Mouse (Mus musculus) CH12.LX (cell line): ENCODE data around the gene Inpp5f. TPM values are rescaled to one million over a fixed set of nuclear protein-coding genes. Genes with fewer than 3 reads are reported as not detected.

Experiments
- DNase-seq: peaks from one replicate; pipeline ENCODE4 v3.0.0-alpha.2; 2013; ENCODE audit errors: extremely low read depth
- H3K27ac ChIP-seq: 2 replicates; pipeline ENCODE4 v1.5.1; 2012; ENCODE audit warnings: low read depth, mild to moderate bottlenecking, control low read depth, moderate library complexity; ENCODE audit not compliant: insufficient read depth
- H3K27me3 ChIP-seq: replicated peaks from 2 replicates; pipeline ENCODE3; 2012; ENCODE audit warnings: inconsistent platforms
- H3K36me3 ChIP-seq, 2 experiments: replicated peaks in 1 of 2; 2 replicates each; pipeline versions ENCODE3 to v1.6.1; 2012; ENCODE audit warnings: inconsistent platforms in 1 of 2, low read length in 1 of 2, mild to moderate bottlenecking in 1 of 2, mixed read lengths in 1 of 2, moderate library complexity in 1 of 2; ENCODE audit not compliant: control insufficient read depth in 1 of 2, insufficient read depth in 1 of 2
- H3K4me1 ChIP-seq, 2 experiments: 2 replicates each; pipeline ENCODE4 v1.6.1; 2012; ENCODE audit warnings: inconsistent platforms in 1 of 2, moderate library complexity in 1 of 2; ENCODE audit not compliant: insufficient read depth in 2 of 2, control insufficient read depth in 1 of 2
- H3K4me2 ChIP-seq: 2 replicates; pipeline ENCODE4 v1.6.1; 2012; ENCODE audit warnings: low read depth, mild to moderate bottlenecking, control low read depth; ENCODE audit not compliant: poor library complexity, insufficient read depth, severe bottlenecking
- H3K4me3 ChIP-seq, 3 experiments: fragments of 150-350 bp in 1 of 3; sonication (generic) in 1 of 3; replicated peaks in 1 of 3; 2 replicates each; pipeline versions ENCODE3 to v1.5.1; 2011 to 2012; ENCODE audit warnings: low read depth in 2 of 3, low read length in 2 of 3, mild to moderate bottlenecking in 2 of 3, moderate library complexity in 2 of 3, control low read depth in 1 of 3, improper control_type of control experiment in 1 of 3, inconsistent platforms in 1 of 3, mixed read lengths in 1 of 3; ENCODE audit not compliant: poor library complexity in 1 of 3
- H3K79me2 ChIP-seq: replicated peaks from 2 replicates; pipeline ENCODE4 v1.6.1; 2012; ENCODE audit warnings: mild to moderate bottlenecking, moderate library complexity; ENCODE audit not compliant: control insufficient read depth, poor library complexity, insufficient read depth, severe bottlenecking; ENCODE audit errors: extremely low read depth
- H3K9ac ChIP-seq: 2 replicates; pipeline ENCODE4 v1.6.1; 2012; ENCODE audit warnings: low read depth, mild to moderate bottlenecking, control low read depth, moderate library complexity; ENCODE audit not compliant: insufficient read depth
- H3K9me3 ChIP-seq: replicated peaks from 2 replicates; pipeline ENCODE3; 2012; ENCODE audit warnings: low read length, inconsistent platforms, mixed read lengths
- BHLHE40 ChIP-seq: IDR thresholded peaks from 2 replicates; pipeline ENCODE4 v1.6.1; 2011; ENCODE audit warnings: mild to moderate bottlenecking, low read depth, low read length, improper control_type of control experiment
- CHD1 ChIP-seq: IDR thresholded peaks from 2 replicates; pipeline ENCODE4 v1.6.1; 2012; ENCODE audit warnings: low read depth, low read length, improper control_type of control experiment, inconsistent platforms
- CHD2 ChIP-seq: IDR thresholded peaks from 2 replicates; pipeline ENCODE4 v1.6.1; 2011; ENCODE audit warnings: low read length, improper control_type of control experiment
- CTCF ChIP-seq, 2 experiments: IDR thresholded peaks in 1 of 2; conservative IDR thresholded peaks in 1 of 2; 2 replicates each; pipeline ENCODE4 v1.5.1; 2011 to 2012; ENCODE audit warnings: low read depth in 2 of 2, low read length in 2 of 2, improper control_type of control experiment in 1 of 2, inconsistent platforms in 1 of 2, mild to moderate bottlenecking in 1 of 2, moderate library complexity in 1 of 2
- E2F4 ChIP-seq: IDR thresholded peaks from 2 replicates; pipeline ENCODE4 v1.6.1; 2011; ENCODE audit warnings: low read depth, low read length, improper control_type of control experiment; ENCODE audit not compliant: insufficient replicate concordance
- ELF1 ChIP-seq: IDR thresholded peaks from 2 replicates; pipeline ENCODE4 v1.6.1; 2014; ENCODE audit warnings: low read depth, mild to moderate bottlenecking, inconsistent platforms, low read length, improper control_type of control experiment
- EP300 ChIP-seq: IDR thresholded peaks from 2 replicates; pipeline ENCODE4 v1.6.1; 2011; ENCODE audit warnings: low read length, improper control_type of control experiment
- ETS1 ChIP-seq: conservative IDR thresholded peaks from 2 replicates; pipeline ENCODE4 v1.6.1; 2012; ENCODE audit warnings: low read depth, mild to moderate bottlenecking, inconsistent platforms, low read length, improper control_type of control experiment, moderate library complexity
- GABPA ChIP-seq: IDR thresholded peaks from 2 replicates; pipeline ENCODE4 v1.6.1; 2012; ENCODE audit warnings: low read depth, low read length, improper control_type of control experiment, inconsistent platforms; ENCODE audit not compliant: insufficient replicate concordance
- HCFC1 ChIP-seq: IDR thresholded peaks from 2 replicates; pipeline ENCODE4 v1.6.1; 2012; ENCODE audit warnings: low read depth, mild to moderate bottlenecking, inconsistent platforms, low read length, improper control_type of control experiment
- IRF4 ChIP-seq: IDR thresholded peaks from 2 replicates; pipeline ENCODE4 v1.6.1; 2014; ENCODE audit warnings: low read depth, mild to moderate bottlenecking, inconsistent platforms, low read length, improper control_type of control experiment
- JUN ChIP-seq: IDR thresholded peaks from 2 replicates; pipeline ENCODE4 v1.6.1; 2011; ENCODE audit warnings: low read depth, mild to moderate bottlenecking, low read length, improper control_type of control experiment, moderate library complexity; ENCODE audit not compliant: insufficient read depth
- JUND ChIP-seq: conservative IDR thresholded peaks from 2 replicates; pipeline ENCODE4 v1.6.1; 2011; ENCODE audit warnings: low read depth, low read length, improper control_type of control experiment
- KAT2A ChIP-seq: IDR thresholded peaks from 2 replicates; pipeline ENCODE4 v1.6.1; 2012; ENCODE audit warnings: low read length, improper control_type of control experiment, inconsistent platforms; ENCODE audit not compliant: insufficient replicate concordance
- MAFK ChIP-seq: IDR thresholded peaks from 2 replicates; pipeline ENCODE4 v1.6.1; 2011; ENCODE audit warnings: low read length, improper control_type of control experiment; ENCODE audit not compliant: insufficient replicate concordance
- MAX ChIP-seq: IDR thresholded peaks from 2 replicates; pipeline ENCODE4 v1.6.1; 2011; ENCODE audit warnings: low read length, improper control_type of control experiment
- MAZ ChIP-seq: IDR thresholded peaks from 2 replicates; pipeline ENCODE4 v1.6.1; 2012; ENCODE audit warnings: low read depth, mild to moderate bottlenecking, inconsistent platforms, low read length, improper control_type of control experiment, moderate library complexity
- MEF2A ChIP-seq: IDR thresholded peaks from 2 replicates; pipeline ENCODE4 v1.6.1; 2014; ENCODE audit warnings: low read depth, mild to moderate bottlenecking, inconsistent platforms, low read length, improper control_type of control experiment, borderline replicate concordance
- MXI1 ChIP-seq: IDR thresholded peaks from 2 replicates; pipeline ENCODE4 v1.6.1; 2011; ENCODE audit warnings: mild to moderate bottlenecking, low read depth, low read length, improper control_type of control experiment
- MYC ChIP-seq: IDR thresholded peaks from 2 replicates; pipeline ENCODE4 v1.6.1; 2011; ENCODE audit warnings: low read depth, mild to moderate bottlenecking, improper control_type of control experiment, low read length
- NELFE ChIP-seq: IDR thresholded peaks from 2 replicates; pipeline ENCODE4 v1.6.1; 2011; ENCODE audit warnings: low read depth, low read length, improper control_type of control experiment
- NRF1 ChIP-seq: IDR thresholded peaks from 2 replicates; pipeline ENCODE4 v1.6.1; 2014; ENCODE audit warnings: low read depth, mild to moderate bottlenecking, inconsistent platforms, low read length, improper control_type of control experiment, moderate library complexity
- PAX5 ChIP-seq: IDR thresholded peaks from 2 replicates; pipeline ENCODE4 v1.6.1; 2012; ENCODE audit warnings: low read length, inconsistent platforms, mixed read lengths
- POLR2A ChIP-seq: IDR thresholded peaks from 2 replicates; pipeline ENCODE4 v1.6.1; 2011; ENCODE audit warnings: low read depth, mild to moderate bottlenecking, improper control_type of control experiment, low read length
- POLR2AphosphoS2 ChIP-seq: IDR thresholded peaks from 2 replicates; pipeline ENCODE4 v1.6.1; 2011; ENCODE audit warnings: low read depth, low read length, improper control_type of control experiment
- RAD21 ChIP-seq: IDR thresholded peaks from 2 replicates; pipeline ENCODE4 v1.6.1; 2011; ENCODE audit warnings: low read depth, mild to moderate bottlenecking, low read length, improper control_type of control experiment, moderate library complexity
- RCOR1 ChIP-seq: conservative IDR thresholded peaks from 2 replicates; pipeline ENCODE4 v1.6.1; 2012; ENCODE audit warnings: low read depth, mild to moderate bottlenecking, inconsistent platforms, low read length, improper control_type of control experiment
- SIN3A ChIP-seq: IDR thresholded peaks from 2 replicates; pipeline ENCODE4 v1.6.1; 2012; ENCODE audit warnings: low read length, improper control_type of control experiment, inconsistent platforms
- SMC3 ChIP-seq: IDR thresholded peaks from 2 replicates; pipeline ENCODE4 v1.6.1; 2011; ENCODE audit warnings: low read depth, low read length, improper control_type of control experiment
- TBP ChIP-seq: conservative IDR thresholded peaks from 2 replicates; pipeline ENCODE4 v1.6.1; 2011; ENCODE audit warnings: low read depth, low read length, improper control_type of control experiment
- TCF12 ChIP-seq: IDR thresholded peaks from 2 replicates; pipeline ENCODE4 v1.6.1; 2014; ENCODE audit warnings: low read depth, mild to moderate bottlenecking, inconsistent platforms, low read length, improper control_type of control experiment
- UBTF ChIP-seq: IDR thresholded peaks from 2 replicates; pipeline ENCODE4 v1.6.1; 2012; ENCODE audit warnings: low read depth, mild to moderate bottlenecking, inconsistent platforms, low read length, improper control_type of control experiment, moderate library complexity
- USF1 ChIP-seq: IDR thresholded peaks from 2 replicates; pipeline ENCODE4 v1.6.1; 2014; ENCODE audit warnings: low read depth, mild to moderate bottlenecking, inconsistent platforms, low read length, improper control_type of control experiment
- USF2 ChIP-seq: conservative IDR thresholded peaks from 2 replicates; pipeline ENCODE4 v1.6.1; 2011; ENCODE audit warnings: low read depth, low read length, improper control_type of control experiment
- ZC3H11A ChIP-seq: IDR thresholded peaks from 2 replicates; pipeline ENCODE4 v1.6.1; 2012; ENCODE audit warnings: low read depth, mild to moderate bottlenecking, inconsistent platforms, low read length, improper control_type of control experiment
- ZKSCAN1 ChIP-seq: IDR thresholded peaks from 2 replicates; pipeline ENCODE4 v1.6.1; 2012; ENCODE audit warnings: low read depth, inconsistent platforms, low read length, improper control_type of control experiment, borderline replicate concordance
- ZMIZ1 ChIP-seq: IDR thresholded peaks from 2 replicates; pipeline ENCODE4 v1.6.1; 2012; ENCODE audit warnings: low read depth, mild to moderate bottlenecking, inconsistent platforms, low read length, improper control_type of control experiment
- ZNF384 ChIP-seq: IDR thresholded peaks from 2 replicates; pipeline ENCODE4 v1.6.1; 2012; ENCODE audit warnings: low read depth, low read length, improper control_type of control experiment, inconsistent platforms
- dilution Hi-C: fragments of 300-500 bp; cut with MboI; formaldehyde crosslinking; loops from 2 replicates; pipeline ENCODE4 v1.14.3; 2020; ENCODE audit warnings: low sequenced_read_pairs; ENCODE audit not compliant: extremely low pct_unique_long_range_greater_than_20kb, extremely low pct_ligation_motif_present
- in situ Hi-C: fragments of 300-500 bp; cut with MboI; formaldehyde crosslinking; loops from 3 replicates; pipeline ENCODE4 v1.14.3; 2019; ENCODE audit warnings: low sequenced_read_pairs, low pct_ligation_motif_present, low pct_unique_long_range_greater_than_20kb, mixed read lengths
- polyA plus RNA-seq: library from polyadenylated mRNA; unstranded; fragments of >175 nt; gene quantifications from 2 replicates; pipeline ENCODE4 v1.2.1, GENCODE M21; 2012; ENCODE audit warnings: low read depth; ENCODE audit not compliant: insufficient read length
- total RNA-seq, 2 experiments: library from RNA; depleted of rRNA; stranded (reverse); fragments of 300-350 nt in 1 of 2; fragments of >200 nt in 1 of 2; gene quantifications; 2 replicates each; pipeline ENCODE4 v1.2.3; 2012 to 2014

Inpp5f gene
- total RNA-seq (2012; rRNA removed), result 3.5 and 4.0 TPM in 2 replicates
- 5.5 and 7.3 TPM in 2 replicates for total RNA-seq (2014; rRNA removed)
- polyA plus RNA-seq, result 5.7 and 6.2 TPM in 2 replicates

DNA sequence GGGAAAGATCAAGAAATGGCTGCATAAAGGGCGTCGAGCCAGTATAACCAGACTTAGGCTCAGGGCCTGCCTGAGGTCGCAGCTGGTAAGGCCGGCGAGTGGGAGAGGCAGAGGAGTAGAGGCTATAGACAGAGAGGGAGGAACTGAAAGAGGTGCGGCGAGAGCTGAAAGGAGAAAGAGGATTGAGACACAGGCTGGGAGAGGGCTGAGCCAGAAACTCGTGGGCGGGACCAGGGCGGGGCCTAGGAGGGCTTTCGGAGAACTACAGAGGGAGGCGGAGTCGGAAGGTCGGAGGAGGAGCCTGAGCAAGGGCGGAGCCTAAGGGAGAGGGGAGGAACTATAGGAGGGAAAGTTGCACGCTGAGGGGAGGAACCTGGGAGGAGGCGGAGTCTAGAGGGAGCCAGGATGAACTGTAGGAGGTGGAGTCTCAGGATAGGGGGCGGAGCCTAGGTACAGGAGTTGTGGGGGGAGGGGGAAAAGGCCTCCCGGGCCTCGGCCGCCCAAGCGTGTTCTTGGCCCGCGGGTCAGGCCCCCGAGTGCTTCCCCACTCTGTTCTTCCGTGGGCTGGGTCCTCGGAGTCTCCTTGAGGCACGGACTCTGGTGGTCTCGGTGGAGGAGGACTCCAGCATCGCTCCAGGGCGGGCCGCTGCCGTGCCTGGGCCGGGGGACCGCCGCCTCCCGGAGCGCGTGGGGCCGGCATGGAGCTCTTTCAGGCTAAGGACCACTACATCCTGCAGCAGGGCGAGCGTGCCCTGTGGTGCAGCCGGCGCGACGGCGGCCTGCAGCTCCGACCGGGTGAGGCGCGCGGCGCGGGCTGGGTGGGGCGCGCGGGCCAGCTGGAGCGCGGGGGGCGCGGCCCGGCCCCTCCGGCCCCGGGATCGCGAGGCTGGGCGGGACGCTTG is at the start of gene Inpp5f:
TSS of gene Inpp5f (plus strand) at position 432 of the 902 bp plus-strand sequence.
- dilution Hi-C loops (no loop called here), in situ Hi-C loops (no loop called here)
- Histone ChIP-seq H3K4me3 (peak within 1 kb of the TSS; percentile 52 to 88 (median 75)), H3K36me3 (no peaks in the 10 kb centered on the region), H3K4me2 (peak within 1 kb of the TSS; percentile 77), H3K9me3 (no peaks in the 10 kb centered on the region), H3K27ac (no peak within 1 kb of the TSS), H3K9ac (peak within 1 kb of the TSS; percentile 71), H3K79me2 (no peaks in the 10 kb centered on the region), H3K27me3 (no peaks in the 10 kb centered on the region), H3K4me1 (peaks cover 0 to 14% of the 10 kb centered on the region in 2 experiments; a peak in 2 of 4 replicates)
- TF ChIP-seq CHD2 (peak; percentile 54; the same call in 1 of the 2 replicates), JUND (no peak), ZNF384 (no peak), RAD21 (no peak; the same call in 1 of the 2 replicates), BHLHE40 (0 out of 2 replicates have a peak, but pooled peaks have one; percentile 6), ZMIZ1 (no peak), MAFK (no peak), TCF12 (no peak), EP300 (peak; percentile 53), NELFE (no peak; the same call in 1 of the 2 replicates), ETS1 (no peak), USF1 (no peak), E2F4 (0 out of 2 replicates have a peak, but pooled peaks have one; percentile 22), ELF1 (peak; percentile 56), MEF2A (no peak), KAT2A (no peak), ZKSCAN1 (no peak), POLR2AphosphoS2 (no peak), MAZ (0 out of 2 replicates have a peak, but pooled peaks have one; percentile 34), CTCF (conservative IDR thresholded peaks at IDR 0.05 in 1 of 2, IDR thresholded peaks at IDR 0.05 in 1 of 2; ENCODE audit: low read depth in 2 of 2, low read length in 2 of 2) (no peak), SIN3A (no peak), MYC (no peak; the same call in none of the 2 replicates), RCOR1 (no peak), NRF1 (no peak), MAX (peak; percentile 70; the same call in 1 of the 2 replicates), SMC3 (no peak), GABPA (no peak), UBTF (no peak), POLR2A (peak; percentile 53; the same call in 1 of the 2 replicates), JUN (no peak), USF2 (no peak), CHD1 (no peak), HCFC1 (no peak), TBP (no peak), IRF4 (peak; percentile 90), MXI1 (peak; percentile 51; the same call in 1 of the 2 replicates), ZC3H11A (no peak), PAX5 (no peak)
- peak; percentile 98 for DNase-seq
